Mouse (Mus musculus): Measurements from ENCODE around the gene Copz1.

GRCm38 (mm10) chr15:103321076-103321475 is 48.6 kb downstream of the Copz1 start:
- TF ChIP-seq CTCF (IDR thresholded peaks at IDR 0.05): peak; percentile 71
- TF ChIP-seq EP300 (IDR thresholded peaks at IDR 0.05): no peak

Measured in lung, postnatal 0 days (tissue).